Mouse (Mus musculus) lung, postnatal 10 days (tissue): ENCODE results near the gene Cenpp.

Experiments
- DNase-seq: peaks from one replicate; pipeline ENCODE4 v3.0.0; 2021

The Cenpp gene

GRCm38 (mm10) chr13:49652481-49653179 is at the start of gene Cenpp, which contains the start of gene Nol8:
Gene Cenpp, minus strand, starts transcription at chr13:49652785.
Gene Nol8, plus strand, starts transcription at chr13:49653078.
- peak; percentile 100 for DNase-seq

DNA sequence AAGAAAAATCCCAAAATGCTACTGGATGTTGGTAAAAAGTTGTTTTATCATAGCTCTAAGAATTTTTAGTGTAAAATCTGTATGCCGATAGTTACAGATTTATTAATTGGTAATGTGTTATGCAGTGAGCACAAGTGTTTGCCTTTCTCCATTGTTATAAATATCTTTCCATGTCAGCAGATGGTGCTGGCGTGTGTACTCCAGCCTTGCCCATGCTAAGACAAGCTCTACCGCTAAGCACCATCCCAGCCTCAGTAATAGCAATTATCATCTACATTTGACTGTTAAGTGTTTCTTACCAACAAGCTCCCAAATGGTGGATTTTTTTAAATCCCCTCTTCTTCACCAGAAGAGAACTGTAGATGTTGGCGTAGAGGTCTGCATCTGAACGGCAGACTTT is 38.5 kb upstream of the Cenpp start:
- DNase-seq, result no peak

DNA sequence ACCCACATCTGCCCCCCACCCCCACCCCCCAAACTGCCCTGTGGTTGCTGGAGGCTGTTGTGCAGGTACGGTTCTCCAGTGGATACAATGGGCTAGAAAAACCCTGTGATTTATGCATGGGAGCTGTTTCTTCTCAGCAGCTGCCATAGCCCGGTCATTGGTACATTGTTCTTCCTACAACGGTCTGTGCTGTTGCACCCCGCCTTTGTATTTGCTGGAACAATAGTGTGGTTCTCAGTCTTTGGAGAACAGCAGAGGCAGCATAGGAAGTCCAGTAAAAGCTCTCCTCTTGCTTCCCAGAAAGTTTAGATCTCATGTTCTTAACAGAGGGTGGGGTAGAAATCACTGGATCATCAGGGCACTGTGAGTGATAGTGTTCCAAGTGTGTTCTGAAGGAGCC is 31.7 kb upstream of the Cenpp start:
- no peak for DNase-seq

DNA sequence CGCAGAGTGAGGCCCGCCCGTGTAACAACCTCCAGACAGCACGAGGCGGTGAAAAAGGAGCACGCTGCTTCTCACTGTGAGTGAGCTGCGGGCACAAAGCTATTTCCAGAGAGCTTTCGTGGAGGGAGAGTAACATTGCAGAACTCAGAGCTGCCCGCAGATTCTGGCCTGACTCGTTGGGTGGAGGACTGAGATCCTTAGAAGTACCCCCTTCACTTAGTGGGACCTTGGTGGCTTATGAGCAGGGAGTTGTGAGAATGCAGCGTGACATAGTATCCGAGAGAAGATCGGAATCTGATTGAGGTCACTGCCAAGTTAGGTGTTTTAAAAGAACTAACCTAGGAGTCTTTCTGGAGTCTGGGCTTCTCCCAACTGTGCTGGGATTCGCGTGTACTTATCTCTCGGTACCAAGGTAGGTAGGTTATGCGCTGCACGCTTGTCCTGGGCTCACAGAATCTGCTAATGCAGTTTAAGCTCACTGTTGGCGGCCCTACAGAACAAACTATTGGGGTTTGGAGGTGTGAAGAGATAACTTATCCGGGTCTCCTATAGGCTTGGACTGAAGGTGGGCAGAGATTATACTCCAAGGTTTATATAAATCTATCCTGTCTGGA is 29.8 kb upstream of the Cenpp start:
- DNase-seq, result no peak

- peak; percentile 99 for DNase-seq
These were observed 29.0 kb upstream of the Cenpp start, which contains the start of gene Iars for GRCm38 (mm10) chr13:49681351-49682232. Gene Iars, plus strand, starts transcription at chr13:49682100.

DNA sequence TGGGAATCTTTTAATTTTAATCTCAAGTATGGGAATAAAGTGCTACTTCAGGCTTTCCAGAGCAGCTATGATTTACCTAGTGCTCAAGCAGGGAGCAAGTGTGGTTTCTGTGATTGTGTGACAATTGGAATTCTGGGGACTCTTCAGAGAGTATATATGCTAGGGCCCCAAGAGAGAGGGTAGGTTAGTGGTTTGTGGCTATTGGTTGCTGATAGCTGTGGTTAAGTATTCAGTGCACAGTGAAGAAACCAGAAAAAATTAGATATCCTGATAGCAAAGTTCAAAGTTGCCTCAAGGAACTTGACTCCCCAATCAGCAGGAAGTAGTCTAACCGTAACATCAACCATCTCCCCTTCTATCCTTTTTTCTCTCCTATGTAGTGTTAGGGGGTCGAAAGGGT is 25.2 kb upstream of the Cenpp start:
- DNase-seq, result no peak

DNA sequence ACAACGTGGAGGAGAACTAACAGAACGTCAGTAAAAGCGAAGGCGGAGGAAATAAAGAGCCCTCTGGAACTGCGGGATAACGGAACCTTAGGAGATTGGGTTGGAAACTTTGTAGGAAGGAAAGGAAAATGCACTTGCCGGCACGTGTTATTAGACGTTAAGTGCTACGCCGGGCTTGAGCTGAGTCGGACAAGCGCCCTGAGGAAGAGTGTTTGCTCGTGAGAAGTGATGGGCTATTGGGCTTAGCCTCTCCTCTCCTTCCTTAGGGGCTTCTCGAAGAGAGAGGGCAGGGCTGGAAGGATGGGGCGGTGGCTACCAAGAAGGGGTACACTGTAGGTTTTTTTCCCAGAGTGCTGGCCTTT is 576 bp upstream of the Cenpp start:
- no peak for DNase-seq

DNA sequence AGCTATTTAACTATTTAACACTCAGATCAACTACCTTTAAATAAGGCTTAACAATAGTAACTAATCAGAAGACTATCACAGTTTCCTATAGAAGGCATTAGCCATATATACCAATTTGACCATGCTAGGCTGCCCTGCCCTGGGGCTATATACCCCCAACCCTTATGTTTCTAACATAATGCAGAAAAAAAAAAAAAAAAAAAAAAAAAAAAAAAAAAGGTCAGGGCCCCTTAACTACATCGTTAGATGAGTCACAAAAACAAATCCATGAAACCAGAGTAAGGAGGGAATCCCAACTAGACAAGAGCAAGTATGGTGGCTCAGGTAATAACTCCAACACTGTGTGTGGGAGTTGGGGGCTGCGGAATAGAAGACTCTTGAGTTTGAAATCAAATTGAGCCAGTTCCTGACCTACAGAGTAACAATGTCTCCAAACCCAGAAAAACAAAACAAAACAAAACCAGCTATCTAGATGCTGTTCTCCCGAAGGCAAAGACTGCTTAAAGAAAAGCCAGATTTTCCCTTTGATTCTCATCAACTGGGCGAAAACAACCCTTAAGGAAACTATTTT is 719 bp downstream of the Cenpp start:
- DNase-seq, result no peak

- no peak for DNase-seq
These were observed 1.4 kb downstream of the Cenpp start for GRCm38 (mm10) chr13:49651136-49651535.

- no peak for DNase-seq
These were observed 6.6 kb downstream of the Cenpp start for GRCm38 (mm10) chr13:49646019-49646418.

DNA sequence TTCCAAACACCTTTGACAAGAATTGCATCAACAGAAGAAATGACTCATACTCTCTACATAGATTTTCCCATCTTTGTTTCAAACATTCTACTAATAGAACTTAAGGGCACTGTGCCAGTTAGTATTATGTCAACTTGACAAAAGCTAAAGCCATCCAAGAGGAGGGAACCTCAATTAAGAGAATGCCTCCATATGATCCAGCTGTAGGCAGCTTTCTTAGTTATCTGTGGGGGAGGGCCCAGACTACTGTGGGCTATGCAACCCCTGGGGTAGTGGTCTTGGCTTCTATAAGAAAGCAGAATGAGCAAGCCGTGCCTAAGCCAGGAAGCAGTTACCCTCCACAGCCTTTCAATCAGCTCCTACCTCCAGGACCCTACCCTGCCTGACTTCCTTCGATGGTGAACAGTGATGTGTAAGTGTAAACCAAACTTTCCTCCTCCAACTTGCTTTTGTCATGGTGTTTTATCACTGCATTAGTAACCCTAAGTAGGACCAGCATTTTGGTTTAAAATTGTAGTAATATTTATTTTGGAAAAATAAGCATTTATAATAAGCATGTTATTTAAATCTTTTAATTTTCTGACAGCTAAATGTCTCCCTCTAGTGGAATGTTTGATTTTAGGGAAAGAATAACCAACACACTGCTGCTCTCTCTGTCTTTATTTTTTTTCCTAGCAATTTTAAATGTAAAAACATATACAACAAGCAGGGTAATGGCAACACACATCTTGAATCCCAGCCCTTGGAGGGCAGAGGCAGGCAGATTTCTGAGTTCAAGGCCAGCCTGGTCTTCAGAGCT is 7.7 kb downstream of the Cenpp start:
- peak; percentile 27 for DNase-seq

DNA sequence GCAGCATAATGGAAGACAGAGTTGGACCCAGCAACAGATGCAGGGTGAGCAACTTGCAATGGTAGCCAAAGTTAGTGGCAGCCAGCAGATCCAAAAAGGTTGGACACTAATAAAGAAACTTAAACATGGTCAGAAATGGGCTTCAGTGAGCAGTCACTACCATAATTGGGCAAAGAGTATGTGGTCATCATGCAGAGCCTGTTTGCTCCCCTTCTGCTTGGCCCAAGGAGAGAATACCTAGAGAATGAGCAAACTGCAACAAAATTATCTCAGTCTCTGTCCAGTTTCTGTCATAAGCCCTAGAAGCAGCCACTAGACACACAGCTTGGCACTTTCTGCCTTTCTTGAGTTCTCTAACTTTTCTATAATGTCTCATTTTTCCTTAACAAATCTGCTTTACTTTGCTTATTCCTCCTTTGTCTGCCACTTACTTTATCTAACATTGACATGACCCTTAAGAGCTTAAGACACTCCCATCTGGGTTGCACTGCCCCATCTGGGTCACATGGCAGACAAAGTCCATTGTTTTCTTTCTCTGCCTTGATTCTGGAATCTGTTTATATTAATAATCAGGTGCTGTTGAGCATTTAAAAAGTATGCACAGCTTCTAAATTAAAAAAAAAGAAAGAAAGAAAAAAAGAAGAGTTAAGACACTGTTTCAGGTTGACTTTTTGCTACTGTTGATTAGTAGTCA is 8.8 kb downstream of the Cenpp start:
- peak; percentile 21 for DNase-seq

- DNase-seq, result no peak
These were observed 9.9 kb downstream of the Cenpp start for GRCm38 (mm10) chr13:49642650-49643049.

DNA sequence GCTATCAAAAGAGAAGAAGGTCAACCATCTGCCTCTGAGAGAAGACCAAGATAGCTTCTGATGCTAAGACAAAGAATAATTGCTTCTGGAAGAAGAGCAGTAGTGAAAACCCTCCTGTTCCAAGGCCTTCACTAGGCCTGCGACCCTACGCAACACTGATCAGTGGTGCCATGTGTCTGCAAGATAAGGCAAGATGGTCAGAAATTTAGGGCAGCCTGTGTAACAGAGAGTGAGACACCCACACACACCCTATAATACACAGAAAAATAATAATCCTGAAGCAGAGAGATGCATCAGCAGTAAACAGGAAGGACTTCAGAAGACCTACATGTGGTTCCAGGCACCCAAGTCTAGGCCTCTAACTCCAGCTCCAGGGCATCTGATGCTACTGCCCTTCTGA is 12.6 kb downstream of the Cenpp start:
- no peak for DNase-seq

GRCm38 (mm10) chr13:49629076-49629475 is 23.5 kb downstream of the Cenpp start:
- DNase-seq, result no peak

DNA sequence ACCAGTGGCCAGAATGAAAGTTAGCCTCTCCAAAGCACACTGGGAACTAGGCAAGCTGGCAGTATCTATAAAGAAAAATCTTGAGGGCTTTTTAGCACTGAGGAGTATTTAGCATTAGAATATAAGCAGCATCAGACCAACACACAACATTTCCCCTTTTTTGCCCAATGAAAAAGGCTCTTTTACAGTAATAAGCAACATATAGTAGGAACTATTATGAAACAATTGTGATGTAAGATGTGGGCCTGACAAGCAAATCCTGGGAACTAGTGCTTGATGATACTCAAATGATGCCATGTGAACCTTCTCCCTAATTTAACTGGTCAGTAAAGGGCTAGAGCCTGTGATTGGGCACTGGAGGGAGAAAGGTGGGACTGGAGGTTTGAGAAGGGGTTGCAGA is 24.4 kb downstream of the Cenpp start:
- DNase-seq, result no peak

GRCm38 (mm10) chr13:49623216-49623615 is 29.4 kb downstream of the Cenpp start:
- DNase-seq, result peak; percentile 28

- no peak for DNase-seq
These were observed 34.2 kb downstream of the Cenpp start for GRCm38 (mm10) chr13:49618365-49618764.

- no peak for DNase-seq
These were observed 35.6 kb downstream of the Cenpp start for GRCm38 (mm10) chr13:49617021-49617420.

GRCm38 (mm10) chr13:49608589-49609322 is 43.8 kb downstream of the Cenpp start:
- no peak for DNase-seq

GRCm38 (mm10) chr13:49607714-49608113 is 44.9 kb downstream of the Cenpp start, which contains the start of gene Ogn:
Gene Ogn, plus strand, starts transcription at chr13:49608046.
- peak; percentile 71 for DNase-seq
